In genomic region chr8:82863745-82864520, GRCm38 (mm10) we compare ENCODE assay signal across 8 mouse cellular contexts. TPM values are rescaled to one million over a fixed set of nuclear protein-coding genes. Genes with fewer than 3 reads are reported as not detected.
DNase-seq lines count a peak whose midpoint lies in the region; ATAC-seq and TF ChIP-seq lines count a peak whose summit lies in the region.

No protein-coding gene starts in this region.

- WGBS in cerebellum, adult 2 months: under 1% methylated on average over 79 of the region's 80 CpGs
- WGBS in hindbrain, embryonic 12.5 days: under 1% methylated on average over 71 of the region's 80 CpGs

- H3K9me3 ChIP-seq in hindbrain, embryonic 12.5 days (replicated peaks): no peaks in the 10 kb centered on the region

- peak; percentile 51 for ATAC-seq in frontal cortex, adult (ENCODE audit: low TSS enrichment)
- ATAC-seq in hindbrain, embryonic 12.5 days (ENCODE audit: low FRiP score): peak; percentile 84
- ATAC-seq in megakaryocyte, adult 5-6 weeks (ENCODE audit: poor library complexity, severe bottlenecking): peak; percentile 22
- no peak for ATAC-seq in monocyte, adult 5-6 weeks (replicated peaks; ENCODE audit: insufficient number of reproducible peaks, low FRiP score, low TSS enrichment, poor library complexity, severe bottlenecking)

- peak overlapping the region; percentile 99 for H3K4me3 ChIP-seq in cerebellum, adult 2 months (replicated peaks; ENCODE audit: insufficient read depth, low read depth, low read length)
- peak overlapping the region; percentile 60 for H3K4me3 ChIP-seq in hindbrain, embryonic 12.5 days
- H3K4me3 ChIP-seq in left cerebral cortex, adult 2 months: peak overlapping the region; percentile 81

- TF ChIP-seq POLR2A in cerebellum, adult 2 months (IDR thresholded peaks at IDR 0.05; ENCODE audit: borderline replicate concordance, insufficient read depth, low read length): peak; percentile 18; the same call in 1 of the 2 replicates

- no peaks in the 10 kb centered on the region for H3K36me3 ChIP-seq in hindbrain, embryonic 12.5 days

- H3K9ac ChIP-seq in hindbrain, embryonic 12.5 days: peak overlapping the region; percentile 87

- peaks cover 2% of the 10 kb centered on the region; the same call in 1 of the 2 replicates for H3K4me1 ChIP-seq in cerebellum, adult 2 months (ENCODE audit: control insufficient read depth, insufficient read depth, low read length)
- peaks cover 26% of the 10 kb centered on the region for H3K4me1 ChIP-seq in hindbrain, embryonic 12.5 days

- no peaks in the 10 kb centered on the region for H3K27me3 ChIP-seq in cerebellum, adult 2 months (ENCODE audit: control insufficient read depth, insufficient read depth, low read length)
- H3K27me3 ChIP-seq in hindbrain, embryonic 12.5 days: no peaks in the 10 kb centered on the region

- peak overlapping the region; percentile 92 for H3K27ac ChIP-seq in cerebellum, adult 2 months (ENCODE audit: insufficient read depth, low read length)
- H3K27ac ChIP-seq in hindbrain, embryonic 12.5 days: peak overlapping the region; percentile 90
- H3K27ac ChIP-seq in left cerebral cortex, adult 2 months: peak overlapping the region; percentile 95

- DNase-seq in Muller cell, postnatal 12 days (ENCODE audit: inconsistent ontology term): peak; percentile 74
- peak; percentile 74 to 82 for DNase-seq in cerebellum, adult 2 months
- peak; percentile 62 to 68 for DNase-seq in left cerebral cortex, adult 2 months (ENCODE audit: extremely low spot score in 1 of 2, low spot score in 2 of 2)
- DNase-seq in right cerebral cortex, postnatal 14 days: peak; percentile 63

- H3K4me2 ChIP-seq in hindbrain, embryonic 12.5 days (replicated peaks): peak overlapping the region; percentile 74

- intact Hi-C loops in left cerebral cortex, adult 2 months (cut with DNase I): loop anchor here (1.0 to 5.0 kb wide), 3 partner anchors 225 to 478 kb away; no protein-coding TSS in a partner anchor

- no peak for TF ChIP-seq CTCF in cerebellum, adult 2 months (IDR thresholded peaks at IDR 0.05; ENCODE audit: borderline replicate concordance, insufficient read depth, low read depth, low read length)
- no peak; the same call in 1 of the 2 replicates for TF ChIP-seq CTCF in left cerebral cortex, adult 2 months (IDR thresholded peaks at IDR 0.05)

RNA-seq across cellular contexts. Expression of gene Rnf150, which starts 0.8 kb away (rescaled TPM):
- 11.0 and 12.5 TPM in 2 replicates for polyA plus RNA-seq in cerebellum, adult 2 months (2012; rRNA removed)
- 2.4 and 2.5 TPM in 2 replicates for polyA plus RNA-seq in hindbrain, embryonic 12.5 days (2016; fragmentation: Nextera tagmentation; extraction: Ambion mirVana)
- total RNA-seq in left cerebral cortex, adult 2 months (2021): 10 to 100 TPM; 48.5 to 48.8 TPM
- total RNA-seq in megakaryocyte, adult 5-6 weeks (2015): 2.2 and 4.0 TPM in 2 replicates
- total RNA-seq in megakaryocyte, adult 5-6 weeks (2017): 1.8 and 2.1 TPM in 2 replicates
- total RNA-seq in monocyte, adult 5-6 weeks (2017): 0.95 to 1.5 TPM (median 1.2 TPM) in 3 replicates

Comparison
In these comparisons a context has a peak if more than half of its experiments do, and no peak if none do; other contexts are left out.
1. RNA of gene Rnf150, which starts 0.8 kb away (total RNA-seq): 48.5 to 48.8 TPM in left cerebral cortex, adult 2 months; 1.8 to 4.0 TPM in megakaryocyte, adult 5-6 weeks and 0.95 to 1.5 TPM in monocyte, adult 5-6 weeks; every median in the first group is over 4 times any median in the second.
2. Peak in every context shown above with its lines, with median percentiles within 50 percentile points of each other: DNase-seq, H3K27ac ChIP-seq and H3K4me3 ChIP-seq.